Mouse (Mus musculus) G1E (cell line): ENCODE data around the gene Ube2n.

Experiments
- CTCF ChIP-seq: IDR thresholded peaks from 2 replicates; pipeline ENCODE4 v1.5.1; 2012; ENCODE audit warnings: low read depth, low read length, inconsistent platforms, mixed read lengths
- GATA1 ChIP-seq: IDR thresholded peaks from 2 replicates; pipeline ENCODE4 v1.6.1; 2012; ENCODE audit warnings: borderline replicate concordance, low read length, inconsistent platforms, mixed read lengths
- GATA2 ChIP-seq: IDR thresholded peaks from 2 replicates; pipeline ENCODE4 v1.6.1; 2012; ENCODE audit warnings: low read depth, low read length, inconsistent platforms, borderline replicate concordance
- TAL1 ChIP-seq: conservative IDR thresholded peaks from 2 replicates; pipeline ENCODE4 v1.6.1; 2012; ENCODE audit warnings: low read depth, low read length, inconsistent platforms, mixed read lengths

DNA sequence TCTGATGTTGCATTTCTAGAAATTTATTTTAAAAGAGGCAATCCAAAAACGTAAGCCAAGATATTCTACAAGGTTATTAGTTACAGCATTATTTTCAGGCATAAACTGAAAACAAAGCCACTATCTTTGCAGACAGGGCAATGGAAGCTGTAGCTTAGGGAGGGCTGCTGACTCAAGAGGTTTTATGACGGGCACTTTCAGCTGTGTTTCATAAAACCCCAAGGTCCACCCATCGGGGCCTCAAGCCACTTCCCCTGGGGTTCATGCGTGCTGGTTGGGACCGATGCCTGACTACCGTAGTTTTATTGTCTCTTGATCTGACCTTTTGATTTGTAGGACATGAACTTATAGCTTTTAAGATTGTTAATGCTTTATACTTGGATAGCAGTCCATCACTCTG, 75.3 kb downstream of the Ube2n start:
- TF ChIP-seq CTCF (no peak), GATA1 (no peak), TAL1 (no peak), GATA2 (no peak)
